Mouse (Mus musculus) cerebellum, adult 2 months (tissue): ENCODE measurements around the gene Metrnl. TPM values are rescaled to one million over a fixed set of nuclear protein-coding genes. Genes with fewer than 3 reads are reported as not detected.

Source experiments
- DNase-seq, 2 experiments: peaks; one replicate each; pipeline ENCODE4 v3.0.0; 2021
- H3K27ac ChIP-seq: fragments of 200-500 bp; 2 replicates; pipeline ENCODE4 v1.5.1; 2012; ENCODE audit warnings: low read length, control low read depth, inconsistent platforms; ENCODE audit not compliant: insufficient read depth
- H3K27me3 ChIP-seq: fragments of 200-500 bp; 2 replicates; pipeline ENCODE4 v1.6.1; 2012; ENCODE audit warnings: inconsistent platforms, mild to moderate bottlenecking, low read length, moderate library complexity; ENCODE audit not compliant: control insufficient read depth, insufficient read depth
- H3K4me1 ChIP-seq: fragments of 200-500 bp; 2 replicates; pipeline ENCODE4 v1.6.1; 2011; ENCODE audit warnings: low read length; ENCODE audit not compliant: control insufficient read depth, insufficient read depth
- H3K4me3 ChIP-seq: fragments of 200-500 bp; replicated peaks from 2 replicates; pipeline ENCODE3; 2011; ENCODE audit warnings: mild to moderate bottlenecking, low read depth, low read length, control low read depth; ENCODE audit not compliant: insufficient read depth
- CTCF ChIP-seq: fragments of 200-500 bp; IDR thresholded peaks from 2 replicates; pipeline ENCODE4 v1.5.1; 2011; ENCODE audit warnings: low read depth, mild to moderate bottlenecking, control low read depth, low read length, moderate library complexity, borderline replicate concordance; ENCODE audit not compliant: insufficient read depth
- POLR2A ChIP-seq: fragments of 200-500 bp; IDR thresholded peaks from 2 replicates; pipeline ENCODE4 v1.6.1; 2011; ENCODE audit warnings: low read length, control low read depth, borderline replicate concordance; ENCODE audit not compliant: insufficient read depth
- WGBS: fragments of 180-500 bp; shearing (Covaris S2); methylation state at CpG from one replicate; pipeline ENCODE4 v1.1.7; 2018; 5-methylcytosine and 5-hydroxymethylcytosine counted together
- polyA plus RNA-seq: library from polyadenylated mRNA; depleted of rRNA; stranded (reverse); fragments of >200 nt; gene quantifications from 2 replicates; pipeline ENCODE4 v1.2.3, GENCODE M21; 2012

Metrnl gene
- polyA plus RNA-seq, 1 experiment, result 13.2 TPM

DNA sequence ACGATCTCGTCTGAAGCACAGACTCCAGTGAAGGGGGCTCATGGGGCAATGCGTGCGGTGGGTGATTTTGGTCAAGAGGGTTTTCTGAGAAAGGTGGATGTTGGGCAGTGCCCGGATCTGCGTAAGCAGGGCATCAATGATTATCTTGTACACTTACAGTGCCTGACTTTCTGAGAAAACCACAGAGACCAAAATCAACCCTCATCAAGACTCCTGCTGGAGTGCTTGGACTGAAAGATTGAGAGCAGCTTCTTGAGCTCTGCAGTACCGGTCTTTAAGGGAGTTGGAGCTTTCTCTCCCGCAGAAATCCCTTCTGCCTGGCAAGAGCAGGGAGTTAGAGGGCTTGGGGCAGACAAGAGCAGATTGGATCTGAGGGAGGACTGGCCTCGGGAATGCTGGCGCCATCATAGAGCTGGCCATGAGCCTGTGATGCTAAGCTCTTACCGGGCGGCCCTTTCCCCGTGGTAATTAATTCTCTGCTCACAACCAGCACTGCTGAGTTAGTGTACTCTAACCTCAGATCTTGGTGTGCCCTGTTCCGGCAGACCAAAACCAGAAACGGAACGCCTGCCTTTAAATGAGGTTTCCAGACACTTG lies 2.4 kb downstream of the Metrnl start:
- Histone ChIP-seq H3K4me1 (no peaks in the 10 kb centered on the region), H3K27me3 (no peaks in the 10 kb centered on the region), H3K27ac (no peak overlapping the region), H3K4me3 (peak overlapping the region; percentile 56)
- WGBS, result 13% methylated on average over 16 of the region's 16 CpGs
- DNase-seq, result peak; percentile 27 to 30
- TF ChIP-seq CTCF, result no peak
- TF ChIP-seq POLR2A, result no peak

DNA sequence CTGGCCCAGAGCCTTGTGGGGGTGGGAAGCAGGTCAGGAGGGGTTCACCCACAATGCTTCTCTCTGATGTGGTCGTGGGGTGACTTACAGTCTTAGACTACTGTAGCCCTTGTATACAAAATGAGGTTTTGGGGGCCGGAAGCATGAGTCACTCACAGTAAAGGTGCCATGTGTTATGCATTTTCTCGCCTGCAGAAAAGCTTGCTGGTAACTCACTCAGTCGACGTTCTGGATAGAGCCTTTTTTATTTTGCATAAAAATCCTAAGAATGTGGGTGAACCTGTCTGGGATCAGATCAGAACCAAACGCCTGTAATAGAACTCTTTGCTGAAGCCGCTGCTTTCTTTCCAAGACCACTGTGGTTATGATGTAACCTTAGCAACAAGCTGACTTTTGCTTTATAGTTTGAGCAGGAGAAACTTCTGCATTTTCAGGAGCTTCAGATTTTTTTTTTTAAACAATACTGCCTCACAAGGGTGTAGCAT lies 5.2 kb downstream of the Metrnl start:
- WGBS, result 51% methylated on average over 7 of the region's 7 CpGs

DNA sequence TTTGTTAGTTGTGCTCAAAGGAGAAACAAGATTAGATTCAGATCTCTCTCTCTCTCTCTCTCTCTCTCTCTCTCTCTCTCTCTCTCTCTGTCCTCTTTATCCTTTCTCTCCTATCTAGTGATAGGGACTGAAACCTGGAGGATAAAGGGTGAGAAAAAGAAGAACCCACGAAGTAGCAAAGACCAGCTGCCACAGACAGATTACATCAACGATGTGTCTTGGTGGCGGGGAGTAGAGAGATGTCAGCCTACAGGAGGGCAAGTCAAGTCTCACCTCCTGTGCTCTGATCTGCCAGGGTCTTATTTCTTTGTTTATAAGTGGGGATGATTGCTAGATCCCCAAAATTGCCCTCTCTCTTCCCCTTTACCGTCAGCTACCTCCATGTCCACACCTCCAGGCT lies 7.9 kb downstream of the Metrnl start:
- TF ChIP-seq POLR2A, result no peak
- TF ChIP-seq CTCF, result no peak
- 80% methylated on average over 4 of the region's 4 CpGs for WGBS
- H3K4me3 ChIP-seq, result no peak overlapping the region
- H3K4me1 ChIP-seq, result no peaks in the 10 kb centered on the region
- DNase-seq, result no peak
- no peak overlapping the region for H3K27ac ChIP-seq
- H3K27me3 ChIP-seq, result no peaks in the 10 kb centered on the region

More for the DNA sequence above, 5.2 kb downstream of the Metrnl start:
- H3K4me3 ChIP-seq, result no peak overlapping the region
- H3K27me3 ChIP-seq, result no peaks in the 10 kb centered on the region
- no peaks in the 10 kb centered on the region for H3K4me1 ChIP-seq
- no peak overlapping the region for H3K27ac ChIP-seq
- TF ChIP-seq CTCF (no peak), POLR2A (no peak)
- DNase-seq, result no peak

DNA sequence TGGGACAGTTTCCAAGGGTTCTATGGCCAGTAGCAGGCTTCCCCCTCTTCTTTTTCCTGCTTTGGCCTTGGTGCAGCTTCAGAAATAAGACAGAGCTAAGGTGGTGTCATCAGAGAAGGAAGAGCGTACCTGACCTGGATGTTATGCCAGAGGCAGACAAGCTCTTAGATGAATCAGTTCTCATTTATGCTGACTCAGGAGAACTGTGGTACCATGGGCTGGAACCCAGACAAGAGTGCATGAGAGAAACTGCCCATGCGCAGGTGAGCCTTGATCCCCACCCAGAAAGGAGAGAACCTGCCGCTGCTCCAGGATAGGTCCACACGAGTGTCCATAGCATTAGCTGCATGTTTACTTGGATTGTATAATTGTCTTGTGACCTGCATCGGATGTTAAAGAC lies 8.9 kb downstream of the Metrnl start:
- no peak overlapping the region for H3K27ac ChIP-seq
- H3K4me3 ChIP-seq, result no peak overlapping the region
- H3K27me3 ChIP-seq, result no peaks in the 10 kb centered on the region
- 96% methylated on average over 5 of the region's 5 CpGs for WGBS
- TF ChIP-seq CTCF (no peak), POLR2A (no peak)
- no peak for DNase-seq
- no peaks in the 10 kb centered on the region for H3K4me1 ChIP-seq

DNA sequence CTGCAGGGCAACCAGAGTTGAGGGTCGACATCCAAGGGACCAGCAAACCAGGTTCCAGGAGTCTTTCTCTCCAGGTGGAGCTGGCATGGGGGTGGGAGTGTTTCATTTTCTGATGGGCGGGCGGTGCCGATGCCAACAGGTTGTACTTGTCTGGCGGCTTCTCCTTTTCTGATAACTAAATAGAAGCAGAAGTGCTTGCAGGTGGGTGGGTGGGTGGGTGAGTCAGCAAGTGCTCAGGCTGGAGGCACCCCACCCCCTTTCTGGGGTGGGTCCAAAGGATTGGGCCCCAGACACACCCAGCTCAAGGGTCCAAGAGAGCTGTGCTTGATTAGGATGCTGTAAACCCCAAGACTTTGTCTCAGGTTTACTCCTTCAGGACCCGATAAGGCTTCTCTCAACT lies 11.6 kb downstream of the Metrnl start:
- Histone ChIP-seq H3K27ac (no peak overlapping the region), H3K27me3 (no peaks in the 10 kb centered on the region)
- WGBS, result 92% methylated on average over 6 of the region's 6 CpGs

DNA sequence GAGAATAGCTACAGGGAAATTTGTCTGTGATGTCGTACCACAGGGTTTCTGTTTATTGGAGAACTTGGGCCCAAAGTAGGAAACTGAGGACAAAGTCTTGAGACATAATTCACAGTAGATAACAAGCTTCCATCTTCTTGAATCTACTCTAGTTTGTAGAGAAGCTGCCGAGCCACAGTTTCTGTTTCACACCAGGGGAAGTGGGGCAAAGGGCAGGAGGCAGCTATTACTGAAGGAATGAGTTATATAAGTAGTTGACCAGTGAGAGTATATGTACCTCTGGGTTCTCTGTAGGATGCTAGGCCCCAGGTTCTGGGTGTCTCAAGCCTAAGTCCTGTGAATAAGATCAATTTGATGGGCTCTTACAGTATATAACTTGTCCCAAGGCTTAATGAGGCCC lies 12.2 kb downstream of the Metrnl start:
- TF ChIP-seq POLR2A (no peak), CTCF (no peak)
- WGBS, result 93% methylated on average over 2 of the region's 2 CpGs
- H3K4me3 ChIP-seq, result no peak overlapping the region
- H3K4me1 ChIP-seq, result no peaks in the 10 kb centered on the region
- no peak for DNase-seq
- H3K27ac ChIP-seq, result no peak overlapping the region
- no peaks in the 10 kb centered on the region for H3K27me3 ChIP-seq

More for the DNA sequence above, 11.6 kb downstream of the Metrnl start:
- no peak for DNase-seq
- no peak for TF ChIP-seq CTCF
- no peak for TF ChIP-seq POLR2A
- H3K4me1 ChIP-seq, result no peaks in the 10 kb centered on the region
- H3K4me3 ChIP-seq, result no peak overlapping the region

DNA sequence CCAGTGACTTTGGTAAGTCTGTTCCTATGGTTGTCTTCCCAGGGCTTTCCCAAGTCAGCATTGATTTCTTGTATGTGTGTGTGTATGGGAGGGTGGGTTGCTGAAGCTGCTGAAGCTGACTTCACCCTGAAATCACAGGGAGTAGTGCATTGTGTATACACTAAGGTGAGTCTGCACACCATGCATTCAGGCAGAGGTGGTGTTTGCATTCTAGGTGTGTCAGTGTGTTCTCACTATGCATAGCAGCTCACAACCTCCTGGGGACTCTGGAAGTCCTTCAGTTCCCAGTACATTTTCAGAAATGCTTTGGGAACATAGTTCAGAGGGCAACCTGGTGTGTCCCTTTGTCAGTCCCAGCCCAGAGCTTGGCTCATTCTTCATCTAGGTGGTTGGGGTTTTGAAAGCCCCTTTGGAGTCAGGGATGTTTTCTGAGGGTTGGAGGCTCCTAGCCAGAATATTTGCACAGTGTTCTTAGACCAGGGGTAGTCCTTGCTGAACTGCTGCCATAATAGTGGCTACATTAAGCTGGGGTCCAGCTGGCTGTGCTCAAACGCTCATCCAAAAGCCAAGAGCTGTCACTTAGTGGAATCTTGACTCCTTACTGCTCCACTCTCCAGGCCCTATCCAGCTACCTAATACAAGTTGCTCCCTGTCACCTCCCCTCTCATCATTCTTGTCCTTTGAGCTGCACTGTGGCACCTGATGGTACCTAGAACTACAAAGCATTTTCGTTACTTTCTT lies 13.6 kb downstream of the Metrnl start:
- 52% methylated on average over 2 of the region's 2 CpGs for WGBS
- no peak for TF ChIP-seq CTCF
- no peak for TF ChIP-seq POLR2A
- no peaks in the 10 kb centered on the region for H3K4me1 ChIP-seq
- no peak overlapping the region for H3K27ac ChIP-seq
- H3K27me3 ChIP-seq, result no peaks in the 10 kb centered on the region
- H3K4me3 ChIP-seq, result no peak overlapping the region
- DNase-seq, result no peak

DNA sequence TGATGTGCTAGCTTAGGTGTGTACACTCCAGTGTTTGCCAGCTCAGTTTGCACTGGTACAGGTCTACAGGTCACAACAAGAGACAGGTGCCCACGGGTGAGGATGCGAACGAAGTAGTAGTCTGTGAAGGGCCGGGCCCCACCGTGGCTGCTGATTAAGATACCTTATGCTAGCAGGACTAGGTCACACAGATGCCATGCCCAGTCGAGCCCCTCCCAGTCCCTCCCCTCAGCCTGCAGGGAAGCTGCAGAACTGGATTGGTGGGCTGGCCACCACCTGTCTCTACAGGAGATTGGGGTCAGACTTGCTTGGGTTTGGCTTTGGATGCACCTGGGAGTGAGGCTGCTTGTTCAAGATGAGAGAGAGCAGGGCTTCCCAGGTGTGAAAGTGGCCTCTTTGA lies 16.4 kb downstream of the Metrnl start:
- no peak for TF ChIP-seq CTCF
- TF ChIP-seq POLR2A, result no peak
- H3K27ac ChIP-seq, result no peak overlapping the region
- H3K4me3 ChIP-seq, result no peak overlapping the region
- no peak for DNase-seq
- no peaks in the 10 kb centered on the region for H3K4me1 ChIP-seq
- WGBS, result 67% methylated on average over 6 of the region's 6 CpGs
- no peaks in the 10 kb centered on the region for H3K27me3 ChIP-seq
